Mouse (Mus musculus) embryonic facial prominence, embryonic 10.5 days (tissue): ENCODE results near the gene Wbp1l. TPM values are rescaled to one million over a fixed set of nuclear protein-coding genes. Genes with fewer than 3 reads are reported as not detected.

Source experiments
- DNase-seq: peaks from one replicate; pipeline ENCODE4 v3.0.0-alpha.2; 2017; ENCODE audit warnings: low spot score
- H3K27ac ChIP-seq: fragments of 300-500 bp; sonication (generic); replicated peaks from 2 replicates; pipeline ENCODE4 v1.5.1; 2016; ENCODE audit warnings: mild to moderate bottlenecking
- H3K27me3 ChIP-seq: fragments of 300-500 bp; sonication (generic); replicated peaks from 2 replicates; pipeline ENCODE4 v1.6.1; 2016; ENCODE audit warnings: low read depth, mild to moderate bottlenecking; ENCODE audit not compliant: poor library complexity, severe bottlenecking
- H3K36me3 ChIP-seq: fragments of 300-500 bp; sonication (generic); replicated peaks from 2 replicates; pipeline ENCODE4 v1.6.1; 2016; ENCODE audit warnings: mild to moderate bottlenecking, moderate library complexity
- H3K4me1 ChIP-seq: fragments of 300-500 bp; sonication (generic); 2 replicates; pipeline ENCODE4 v1.6.1; 2016
- H3K4me3 ChIP-seq: fragments of 300-500 bp; sonication (generic); 2 replicates; pipeline ENCODE4 v1.5.1; 2016; ENCODE audit warnings: mild to moderate bottlenecking, moderate library complexity
- H3K9me3 ChIP-seq: fragments of 300-500 bp; sonication (generic); 2 replicates; pipeline ENCODE4 v1.6.1; 2016; ENCODE audit warnings: mild to moderate bottlenecking
- WGBS: fragments of 180-500 bp; shearing (Covaris S2); methylation state at CpG from one replicate; pipeline ENCODE4 v1.1.7; 2016; 5-methylcytosine and 5-hydroxymethylcytosine counted together
- polyA plus RNA-seq: library from polyadenylated mRNA; unstranded; fragments of >200 nt; fragmentation: Nextera tagmentation; extraction: Ambion mirVana; gene quantifications from 2 replicates; pipeline ENCODE4 v1.2.1, GENCODE M21; 2016

The Wbp1l gene
- polyA plus RNA-seq, 1 experiment from 2014 or later: 50.8 TPM

GRCm38 (mm10) chr19:46602406-46602805 lies 3.5 kb downstream of the Wbp1l start:
- DNase-seq: no peak
- 96% methylated on average over 4 of the region's 4 CpGs for WGBS
- peaks cover 60% of the 10 kb centered on the region for H3K36me3 ChIP-seq

GRCm38 (mm10) chr19:46606718-46607117 lies 7.8 kb downstream of the Wbp1l start:
- Histone ChIP-seq H3K4me3 (no peak overlapping the region), H3K4me1 (peaks cover 17% of the 10 kb centered on the region), H3K36me3 (peaks cover 84% of the 10 kb centered on the region), H3K9me3 (no peaks in the 10 kb centered on the region), H3K27me3 (no peaks in the 10 kb centered on the region), H3K27ac (no peak overlapping the region)
- DNase-seq: no peak
- 92% methylated on average over 13 of the region's 13 CpGs for WGBS

More at GRCm38 (mm10) chr19:46602406-46602805, 3.5 kb downstream of the Wbp1l start:
- Histone ChIP-seq H3K4me1 (peaks cover 19% of the 10 kb centered on the region), H3K27ac (no peak overlapping the region), H3K9me3 (no peaks in the 10 kb centered on the region), H3K27me3 (no peaks in the 10 kb centered on the region), H3K4me3 (no peak overlapping the region)

- Histone ChIP-seq H3K4me3 (no peak overlapping the region), H3K27ac (no peak overlapping the region), H3K9me3 (no peaks in the 10 kb centered on the region), H3K4me1 (peaks cover 17% of the 10 kb centered on the region), H3K36me3 (peaks cover 79% of the 10 kb centered on the region), H3K27me3 (no peaks in the 10 kb centered on the region)
- no peak for DNase-seq
- 74% methylated on average over 7 of the region's 7 CpGs for WGBS
Measured at GRCm38 (mm10) chr19:46607424-46607823, 8.5 kb downstream of the Wbp1l start.

- H3K4me3 ChIP-seq: no peak overlapping the region
- H3K27ac ChIP-seq: no peak overlapping the region
- peaks cover 17% of the 10 kb centered on the region for H3K4me1 ChIP-seq
- H3K36me3 ChIP-seq: peaks cover 78% of the 10 kb centered on the region
- no peaks in the 10 kb centered on the region for H3K9me3 ChIP-seq
- DNase-seq: no peak
- no peaks in the 10 kb centered on the region for H3K27me3 ChIP-seq
- WGBS: 95% methylated on average over 7 of the region's 7 CpGs
Measured at GRCm38 (mm10) chr19:46608158-46608557, 9.3 kb downstream of the Wbp1l start.

GRCm38 (mm10) chr19:46616378-46616777 lies 17.5 kb downstream of the Wbp1l start:
- 85% methylated on average over 11 of the region's 11 CpGs for WGBS
- DNase-seq: no peak
- H3K4me1 ChIP-seq: peaks cover 47% of the 10 kb centered on the region
- no peak overlapping the region for H3K4me3 ChIP-seq
- H3K27ac ChIP-seq: no peak overlapping the region
- H3K36me3 ChIP-seq: peaks cover 51% of the 10 kb centered on the region
- no peaks in the 10 kb centered on the region for H3K9me3 ChIP-seq
- no peaks in the 10 kb centered on the region for H3K27me3 ChIP-seq

GRCm38 (mm10) chr19:46617361-46617760 lies 18.5 kb downstream of the Wbp1l start:
- no peak overlapping the region for H3K27ac ChIP-seq
- WGBS: 93% methylated on average over 8 of the region's 8 CpGs
- H3K9me3 ChIP-seq: no peaks in the 10 kb centered on the region
- peaks cover 56% of the 10 kb centered on the region for H3K4me1 ChIP-seq
- no peak for DNase-seq
- no peaks in the 10 kb centered on the region for H3K27me3 ChIP-seq
- peaks cover 54% of the 10 kb centered on the region for H3K36me3 ChIP-seq
- H3K4me3 ChIP-seq: no peak overlapping the region

- no peak for DNase-seq
- Histone ChIP-seq H3K4me3 (no peak overlapping the region), H3K9me3 (no peaks in the 10 kb centered on the region), H3K36me3 (peaks cover 46% of the 10 kb centered on the region), H3K27me3 (no peaks in the 10 kb centered on the region), H3K4me1 (peaks cover 66% of the 10 kb centered on the region), H3K27ac (0 out of 2 replicates have a peak overlapping the region, but pooled peaks have one; percentile 4)
- 75% methylated on average over 9 of the region's 9 CpGs for WGBS
Measured at GRCm38 (mm10) chr19:46618322-46618721, 19.4 kb downstream of the Wbp1l start.

- WGBS: 86% methylated on average over 19 of the region's 19 CpGs
- no peak overlapping the region for H3K4me3 ChIP-seq
- no peaks in the 10 kb centered on the region for H3K27me3 ChIP-seq
- no peaks in the 10 kb centered on the region for H3K9me3 ChIP-seq
- H3K36me3 ChIP-seq: peaks cover 40% of the 10 kb centered on the region
- no peak for DNase-seq
- H3K4me1 ChIP-seq: peaks cover 73% of the 10 kb centered on the region
- H3K27ac ChIP-seq: no peak overlapping the region
Measured at GRCm38 (mm10) chr19:46619001-46619400, 20.1 kb downstream of the Wbp1l start.

- Histone ChIP-seq H3K4me3 (no peak overlapping the region), H3K36me3 (peaks cover 37% of the 10 kb centered on the region), H3K27me3 (no peaks in the 10 kb centered on the region), H3K27ac (no peak overlapping the region), H3K9me3 (no peaks in the 10 kb centered on the region), H3K4me1 (peaks cover 78% of the 10 kb centered on the region)
- WGBS: 94% methylated on average over 6 of the region's 6 CpGs
- DNase-seq: no peak
Measured at GRCm38 (mm10) chr19:46619518-46619917, 20.6 kb downstream of the Wbp1l start.

- H3K4me1 ChIP-seq: peaks cover 85% of the 10 kb centered on the region
- no peak overlapping the region for H3K4me3 ChIP-seq
- H3K27ac ChIP-seq: no peak overlapping the region; the same call in 1 of the 2 replicates
- peaks cover 39% of the 10 kb centered on the region for H3K36me3 ChIP-seq
- DNase-seq: no peak
- H3K27me3 ChIP-seq: no peaks in the 10 kb centered on the region
- 82% methylated on average over 14 of the region's 14 CpGs for WGBS
- no peaks in the 10 kb centered on the region for H3K9me3 ChIP-seq
Measured at GRCm38 (mm10) chr19:46620016-46620808, 21.3 kb downstream of the Wbp1l start.

- Histone ChIP-seq H3K36me3 (peaks cover 41% of the 10 kb centered on the region), H3K27me3 (no peaks in the 10 kb centered on the region), H3K27ac (peak overlapping the region; percentile 88), H3K4me3 (no peak overlapping the region), H3K4me1 (peaks cover 86% of the 10 kb centered on the region), H3K9me3 (no peaks in the 10 kb centered on the region)
- WGBS: 74% methylated on average over 19 of the region's 19 CpGs
- no peak for DNase-seq
Measured at GRCm38 (mm10) chr19:46621236-46622183, 22.6 kb downstream of the Wbp1l start.

- Histone ChIP-seq H3K4me3 (peak overlapping the region; percentile 58), H3K27ac (peak overlapping the region; percentile 88), H3K9me3 (no peaks in the 10 kb centered on the region), H3K36me3 (peaks cover 42% of the 10 kb centered on the region), H3K27me3 (no peaks in the 10 kb centered on the region), H3K4me1 (peaks cover 89% of the 10 kb centered on the region)
- WGBS: 32% methylated on average over 12 of the region's 12 CpGs
- DNase-seq: no peak
Measured at GRCm38 (mm10) chr19:46622659-46623193, 23.8 kb downstream of the Wbp1l start.
